Mouse (Mus musculus) layer of hippocampus, adult 8-10 months (tissue): ENCODE data around the gene Nrxn3. TPM values are rescaled to one million over a fixed set of nuclear protein-coding genes. Genes with fewer than 3 reads are reported as not detected.

Experiments used
- DNase-seq, 2 experiments: peaks; one replicate each; pipeline ENCODE4 v3.0.0; 2022; ENCODE audit warnings: low spot score in 2 of 2
- total RNA-seq, 4 experiments: library from RNA; stranded (reverse); gene quantifications; 2 replicates each; pipeline ENCODE4 v1.2.4; 2022

Nrxn3 gene
- total RNA-seq, 4 experiments from 2014 or later: 173 to 206 (median 191) TPM

- no peak for DNase-seq
Measured at GRCm38 (mm10) chr12:90059786-90060185, 1337.1 kb downstream of the Nrxn3 start.

DNA sequence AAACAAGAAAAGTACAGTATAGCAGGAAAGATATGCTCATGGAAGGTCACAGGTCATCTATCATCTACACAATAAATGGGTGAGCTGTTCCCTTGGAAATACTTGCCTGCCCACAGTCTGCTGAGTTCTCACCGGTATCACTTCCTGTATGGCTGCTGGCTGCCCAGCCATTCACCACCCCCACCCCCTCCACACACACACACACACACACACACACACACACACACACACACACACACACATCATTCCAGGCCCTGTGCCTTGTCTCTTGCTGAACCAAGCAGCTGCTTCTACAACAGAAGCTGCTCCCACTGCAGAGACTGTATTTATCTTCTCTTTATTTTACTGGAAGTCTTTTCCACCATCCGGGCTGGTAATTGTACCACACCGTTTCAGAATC is 1338.6 kb downstream of the Nrxn3 start:
- DNase-seq: no peak

DNA sequence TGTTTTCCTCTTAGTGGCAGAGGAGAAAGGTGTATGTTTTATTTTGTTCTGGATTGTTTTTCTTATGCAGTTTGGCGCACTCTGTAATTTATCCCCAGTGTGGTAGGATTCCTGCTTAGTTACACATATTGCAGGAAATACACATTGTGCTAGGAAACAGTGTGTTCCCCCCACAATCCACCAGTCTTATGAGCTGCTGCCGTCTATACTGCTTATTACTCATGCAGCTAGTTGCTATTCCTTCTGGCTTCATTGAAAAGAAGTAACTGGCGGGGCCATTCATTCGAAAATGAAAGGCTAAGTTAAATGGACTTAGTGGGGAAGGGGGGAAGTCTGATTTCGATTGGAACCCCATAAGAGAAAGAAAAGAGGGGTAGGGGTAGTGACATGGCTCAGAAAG is 1339.5 kb downstream of the Nrxn3 start:
- DNase-seq: no peak

GRCm38 (mm10) chr12:90063443-90063842 is 1340.8 kb downstream of the Nrxn3 start:
- no peak for DNase-seq

- no peak for DNase-seq
Measured at GRCm38 (mm10) chr12:90085862-90086261, 1363.2 kb downstream of the Nrxn3 start.

GRCm38 (mm10) chr12:90095754-90096153 is 1373.1 kb downstream of the Nrxn3 start:
- DNase-seq: no peak

DNA sequence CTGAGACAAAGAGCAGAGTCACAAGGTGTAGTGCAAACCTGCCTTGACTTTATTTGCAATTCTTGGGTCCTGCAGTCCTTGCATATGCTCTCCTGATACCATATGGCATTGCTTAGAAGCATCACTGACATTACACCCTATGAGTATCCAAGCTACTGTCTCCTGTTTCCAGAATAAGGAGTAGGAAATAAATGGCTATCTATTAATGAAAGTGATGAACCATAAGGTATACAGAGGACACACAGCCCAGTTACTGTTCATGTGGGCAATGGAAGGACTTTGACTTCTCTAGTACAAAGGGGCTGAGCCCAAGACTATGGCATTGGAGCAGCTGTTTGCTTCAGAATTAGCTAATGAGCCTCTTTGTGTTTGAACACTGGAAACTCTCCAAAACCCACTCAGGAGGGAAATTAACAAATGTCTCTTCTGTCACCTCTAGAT is 1390.7 kb downstream of the Nrxn3 start:
- no peak for DNase-seq

GRCm38 (mm10) chr12:90131927-90132869 is 1409.5 kb downstream of the Nrxn3 start:
- no peak for DNase-seq

DNA sequence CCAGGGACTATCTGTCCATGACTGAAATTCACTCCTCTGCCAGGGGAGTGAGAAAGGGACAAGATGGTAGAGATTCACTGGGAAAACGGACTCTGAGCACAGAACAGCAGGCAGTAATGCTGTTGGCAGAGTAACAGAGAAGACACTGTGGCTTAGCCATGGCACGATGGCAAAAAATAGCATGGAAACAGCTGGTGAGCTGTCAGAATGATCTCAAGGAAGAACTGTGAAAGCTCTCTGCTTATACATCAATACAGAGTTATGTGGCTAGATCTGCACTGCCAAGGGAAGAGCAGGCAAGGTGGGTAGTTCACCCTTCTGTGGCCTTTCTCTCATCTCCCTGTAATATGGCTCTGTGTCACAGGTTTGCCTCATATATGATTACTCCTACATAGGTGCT is 1419.3 kb downstream of the Nrxn3 start:
- DNase-seq: peak; percentile 60 to 72

GRCm38 (mm10) chr12:90144247-90144646 is 1421.6 kb downstream of the Nrxn3 start:
- DNase-seq: peak; percentile 15 to 25

DNA sequence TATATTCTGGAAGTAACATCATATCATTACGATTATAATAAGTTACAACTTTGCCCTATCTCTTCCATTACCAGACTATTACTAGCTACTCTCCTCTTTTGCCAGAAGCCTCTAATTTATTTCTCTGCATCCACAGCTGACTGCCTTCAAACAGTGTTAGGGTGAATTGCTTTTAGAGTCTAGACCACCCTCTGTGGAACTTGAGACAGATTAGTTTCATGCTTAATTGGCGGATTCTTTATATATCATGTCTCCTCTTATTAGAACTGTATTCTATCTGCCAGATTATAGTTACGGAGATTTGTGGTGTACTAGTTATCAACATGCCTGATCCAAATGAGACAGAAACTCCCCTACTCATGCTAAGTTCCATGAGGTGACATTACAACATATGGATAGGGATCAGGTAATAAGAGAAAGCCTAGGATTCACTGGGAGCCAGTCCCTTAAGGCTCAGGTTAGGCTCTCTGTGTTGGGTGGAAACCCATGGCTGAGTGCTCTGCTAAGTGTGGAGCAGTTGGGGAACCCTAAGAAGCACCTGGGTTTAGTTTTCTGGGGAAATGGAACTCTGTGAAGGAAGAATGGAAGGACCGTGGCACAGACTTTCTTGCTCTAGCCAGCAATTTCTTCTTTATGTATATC is 1435.6 kb downstream of the Nrxn3 start:
- no peak for DNase-seq

GRCm38 (mm10) chr12:90159911-90160310 is 1437.2 kb downstream of the Nrxn3 start:
- no peak for DNase-seq

DNA sequence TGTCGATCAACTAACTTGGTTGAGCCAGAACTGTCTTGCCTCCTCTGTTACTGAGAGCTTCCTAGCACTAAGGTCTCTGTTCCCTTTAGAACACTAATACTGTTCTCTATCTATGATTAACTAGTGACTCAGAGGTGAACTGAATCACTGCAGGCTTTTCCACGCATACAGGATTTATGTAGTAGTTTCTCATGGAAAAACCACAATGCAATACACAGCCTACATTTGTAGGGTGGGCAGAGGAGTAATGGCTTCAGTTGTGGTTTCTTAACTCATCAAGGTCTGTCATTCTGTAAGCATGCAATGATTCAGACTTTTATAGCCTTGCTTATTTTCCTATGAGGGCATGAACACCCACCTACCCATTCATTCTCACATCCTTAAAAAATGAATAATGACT is 1443.4 kb downstream of the Nrxn3 start:
- DNase-seq: no peak

DNA sequence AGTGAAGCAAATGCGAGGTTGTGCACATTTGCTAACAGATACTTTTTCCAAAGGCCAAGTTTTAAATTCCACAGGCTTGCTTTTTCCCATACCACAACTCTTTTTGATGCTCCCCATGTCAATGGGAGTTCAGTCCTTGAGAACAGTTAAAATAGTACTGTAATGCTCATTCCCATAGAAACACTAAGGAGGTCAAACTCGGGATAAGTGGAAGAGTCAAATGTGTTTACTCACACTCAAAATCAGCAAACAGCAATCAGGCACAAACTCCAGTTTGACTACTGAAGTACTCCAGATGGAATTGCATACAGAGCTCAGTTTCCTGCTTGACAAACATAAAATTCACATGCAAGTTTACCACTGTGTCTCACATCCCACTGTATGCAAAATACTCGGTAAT is 1458.9 kb downstream of the Nrxn3 start:
- no peak for DNase-seq

- DNase-seq: no peak
Measured at GRCm38 (mm10) chr12:90183021-90183420, 1460.3 kb downstream of the Nrxn3 start.

GRCm38 (mm10) chr12:90196161-90196560 is 1473.5 kb downstream of the Nrxn3 start:
- no peak for DNase-seq

DNA sequence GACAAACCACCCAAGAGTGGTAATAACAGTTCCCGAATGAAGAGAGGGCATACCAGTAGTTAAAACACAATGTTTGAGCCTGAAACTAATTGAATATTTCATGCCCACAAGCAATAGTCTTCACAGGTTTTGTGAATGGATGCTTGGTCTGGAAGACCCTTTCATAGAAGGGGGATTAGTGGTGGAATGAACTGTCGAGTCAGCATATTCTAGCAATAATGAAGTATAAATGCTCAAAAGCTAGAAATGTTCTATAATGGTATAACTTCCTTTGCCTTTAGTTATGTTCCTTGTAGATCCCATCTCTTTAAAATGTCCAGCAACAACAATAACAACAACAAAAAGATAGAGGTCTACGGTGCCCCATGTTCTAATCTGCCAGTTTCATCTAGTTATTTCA is 1475.3 kb downstream of the Nrxn3 start:
- no peak for DNase-seq

- no peak for DNase-seq
Measured at GRCm38 (mm10) chr12:90202501-90202900, 1479.8 kb downstream of the Nrxn3 start.

- peak in 1 of 2 experiments; percentile 9 for DNase-seq
Measured at GRCm38 (mm10) chr12:90211410-90211809, 1488.7 kb downstream of the Nrxn3 start.

DNA sequence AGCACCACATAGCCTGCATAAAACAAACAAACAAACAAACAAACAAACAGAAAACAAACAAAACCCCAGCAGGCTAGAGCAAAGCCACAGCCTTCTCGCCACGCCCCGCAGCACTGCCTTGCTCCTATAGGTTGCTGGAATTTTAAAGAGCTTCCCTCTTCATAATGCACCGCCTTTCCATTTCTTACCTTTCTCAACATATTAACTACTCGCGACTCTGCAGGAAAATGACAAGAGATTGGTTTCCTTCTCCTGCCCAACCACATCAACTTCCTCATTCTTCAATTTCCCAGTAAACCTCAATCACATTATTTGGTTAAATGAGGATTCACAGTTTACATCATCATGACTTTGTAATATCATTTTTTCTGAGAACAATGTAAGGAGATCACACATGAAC is 1494.4 kb downstream of the Nrxn3 start:
- no peak for DNase-seq

DNA sequence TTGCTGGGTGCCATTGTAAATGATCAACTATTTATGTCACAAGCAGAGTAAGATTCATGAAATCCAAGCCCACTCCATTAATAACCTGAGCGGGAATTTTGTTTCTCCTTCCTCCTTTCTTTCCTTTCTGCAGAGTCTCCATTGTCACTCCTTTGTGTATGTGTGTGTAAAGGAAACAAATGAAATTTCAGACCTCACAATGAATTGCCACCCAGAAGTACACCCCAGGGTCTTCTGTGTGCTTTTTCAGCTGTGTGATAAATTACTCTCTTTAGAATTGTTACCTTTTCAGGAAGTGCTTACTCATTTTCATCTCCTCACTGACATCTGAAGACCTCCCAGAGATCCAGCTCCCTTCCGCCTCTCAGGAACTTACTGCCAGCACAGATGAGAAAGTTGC is 1506.4 kb downstream of the Nrxn3 start:
- DNase-seq: no peak

GRCm38 (mm10) chr12:90236093-90236492 is 1513.4 kb downstream of the Nrxn3 start:
- no peak for DNase-seq

DNA sequence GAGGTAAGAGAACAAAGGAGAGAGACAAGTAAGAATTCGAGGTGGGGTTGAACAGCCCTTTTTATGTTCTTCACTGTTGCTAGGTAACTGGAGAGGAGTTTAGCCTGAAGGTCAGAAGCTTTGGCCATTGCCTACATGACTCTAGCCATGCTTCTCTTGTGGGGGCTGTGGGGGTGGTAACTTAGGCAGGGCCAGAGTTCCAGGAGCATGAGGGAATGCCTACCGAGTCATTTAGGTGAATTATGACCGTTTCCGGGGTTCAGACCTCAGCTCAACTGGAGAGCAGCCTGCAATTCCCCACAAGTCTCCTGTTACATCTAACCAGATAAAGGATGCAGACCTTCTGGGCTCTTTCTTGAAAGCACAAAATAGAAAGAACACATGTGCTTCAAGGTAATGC is 1537.6 kb downstream of the Nrxn3 start:
- no peak for DNase-seq
